33 mouse cellular contexts compared by ENCODE assay signal in genomic region chr12:117700927-117701326, GRCm38 (mm10).
"Had no signal": no experiment of that assay in that cellular context is flagged by ENCODE, and none has a peak within 500 bp of the region (broad histone marks: within the 10 kb centered on the region; RNA-seq: fewer than 3 reads in every experiment).

No protein-coding gene starts in this region.

- H3K4me2 ChIP-seq: heart, embryonic 11.5 days; heart, embryonic 12.5 days; heart, embryonic 13.5 days; heart, embryonic 15.5 days; hindbrain, embryonic 12.5 days; hindbrain, embryonic 13.5 days; hindbrain, embryonic 14.5 days; hindbrain, embryonic 15.5 days; intestine, embryonic 15.5 days; kidney, embryonic 15.5 days had no signal

- H3K4me1 ChIP-seq: heart, embryonic 10.5 days; heart, embryonic 13.5 days; heart, embryonic 15.5 days; intestine, embryonic 15.5 days; kidney, embryonic 15.5 days had no signal

- H3K9me3 ChIP-seq: heart, embryonic 10.5 days; heart, embryonic 12.5 days; heart, embryonic 13.5 days; heart, embryonic 15.5 days; hindbrain, embryonic 10.5 days; hindbrain, embryonic 12.5 days; hindbrain, embryonic 13.5 days; hindbrain, embryonic 15.5 days; intestine, embryonic 15.5 days; kidney, embryonic 15.5 days had no signal

- H3K36me3 ChIP-seq: heart, embryonic 10.5 days; heart, embryonic 13.5 days; heart, embryonic 15.5 days; hindbrain, embryonic 10.5 days; hindbrain, embryonic 12.5 days; hindbrain, embryonic 13.5 days; hindbrain, embryonic 15.5 days; intestine, embryonic 15.5 days; kidney, embryonic 15.5 days had no signal

- H3K27ac ChIP-seq: heart, adult 2 months; heart, embryonic 10.5 days; heart, embryonic 13.5 days; heart, embryonic 15.5 days; hindbrain, embryonic 10.5 days; hindbrain, embryonic 12.5 days; hindbrain, embryonic 13.5 days; hindbrain, postnatal 0 days; intestine, embryonic 15.5 days; kidney, embryonic 15.5 days; kidney, postnatal 0 days had no signal

- H3K9ac ChIP-seq: heart, embryonic 12.5 days; heart, embryonic 13.5 days; heart, embryonic 15.5 days; hindbrain, embryonic 12.5 days; hindbrain, embryonic 13.5 days; hindbrain, embryonic 14.5 days; hindbrain, embryonic 15.5 days; intestine, embryonic 15.5 days; kidney, embryonic 15.5 days had no signal

- H3K27me3 ChIP-seq: heart, embryonic 12.5 days; heart, embryonic 13.5 days; heart, embryonic 15.5 days; hindbrain, embryonic 12.5 days; hindbrain, embryonic 13.5 days; hindbrain, embryonic 15.5 days; intestine, embryonic 15.5 days; kidney, embryonic 15.5 days had no signal

- ATAC-seq: inflammation-experienced regulatory T-cells, adult 6 months; intestine, embryonic 15.5 days; intestine, embryonic 16.5 days; intestine, postnatal 0 days had no signal

- DNase-seq: heart, adult 2 months; heart, postnatal 14 days; heart, postnatal 36 days; heart, postnatal 4 days; kidney, adult 11 months; kidney, adult 18-20 months; kidney, adult 2 months; kidney, adult 8-10 months; kidney, adult 9 months; kidney, postnatal 10 days; kidney, postnatal 14 days; kidney, postnatal 25 days; kidney, postnatal 36 days; kidney, postnatal 4 days; layer of hippocampus, adult 9-11 months; layer of hippocampus, postnatal 36 days had no signal

- H3K4me3 ChIP-seq: heart, adult 2 months; heart, embryonic 10.5 days; heart, embryonic 12.5 days; heart, embryonic 13.5 days; heart, embryonic 15.5 days; hindbrain, embryonic 10.5 days; hindbrain, embryonic 12.5 days; hindbrain, embryonic 13.5 days; hindbrain, embryonic 15.5 days; intestine, embryonic 15.5 days; kidney, embryonic 15.5 days had no signal
